Mouse (Mus musculus) cerebellum, postnatal 25 days (tissue): ENCODE data around the gene Arg1.

Experiments
- DNase-seq, 2 experiments: peaks; one replicate each; pipeline ENCODE4 v3.0.0; 2021; ENCODE audit warnings: mixed read lengths in 2 of 2

Gene Arg1

DNA sequence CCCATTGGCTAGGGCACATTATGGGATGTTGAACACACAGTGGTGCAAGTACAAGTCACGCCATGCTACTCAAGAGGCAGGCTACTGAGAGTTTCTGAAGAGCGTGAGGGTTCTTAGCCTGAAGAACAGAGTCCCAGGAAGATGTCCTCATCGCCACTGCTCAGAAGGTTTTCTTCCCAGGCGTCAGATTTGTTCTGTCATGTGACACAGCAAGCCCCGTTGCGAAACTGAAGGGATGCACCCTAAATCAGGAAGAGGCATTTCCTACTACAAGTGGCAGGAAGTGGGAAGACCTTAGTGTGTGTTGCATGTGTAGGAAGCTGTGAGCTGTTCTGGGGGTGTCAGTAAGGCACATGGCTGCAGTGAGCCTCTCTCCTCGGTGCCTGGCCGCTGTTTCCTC is 16.1 kb downstream of the Arg1 start:
- no peak for DNase-seq

DNA sequence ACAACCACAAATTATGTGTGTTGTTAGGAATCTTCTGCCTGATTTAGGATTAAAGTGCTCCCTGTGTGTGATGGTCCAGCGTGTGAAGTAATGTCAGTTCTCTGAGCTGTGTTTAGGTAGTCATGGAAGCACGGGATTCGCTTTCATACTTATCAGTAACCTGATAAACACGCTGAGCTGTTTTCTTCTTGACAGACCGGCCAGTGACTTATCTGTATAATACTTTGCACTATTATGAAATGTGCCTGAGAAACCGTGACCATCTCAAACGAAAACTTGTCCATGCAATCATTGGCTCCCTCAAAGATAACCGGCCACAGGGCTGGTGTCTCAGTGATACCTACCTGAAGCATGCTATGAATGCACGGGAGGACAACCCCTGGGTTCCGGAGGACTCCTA is 21.7 kb downstream of the Arg1 start:
- DNase-seq, result no peak

DNA sequence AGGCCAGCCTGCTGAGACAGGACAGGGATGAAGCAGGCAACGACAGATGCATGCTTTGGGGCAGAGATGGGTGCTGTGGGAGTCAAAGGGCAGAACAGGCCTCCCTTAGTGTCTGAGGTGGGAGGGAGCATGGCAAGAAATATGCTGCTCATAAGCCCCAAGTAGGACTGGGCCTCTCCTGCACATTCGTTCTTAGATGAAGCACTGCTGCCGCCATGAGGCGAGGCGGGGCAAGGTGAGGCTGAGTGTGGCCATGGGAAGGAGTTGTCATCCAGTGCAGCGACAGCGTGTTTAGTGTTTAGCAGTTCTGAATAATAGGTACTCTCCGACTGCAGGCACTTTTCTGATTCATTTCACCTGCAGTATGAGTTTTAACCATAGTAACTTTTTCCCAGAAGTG is 31.4 kb downstream of the Arg1 start:
- peak; percentile 37 to 62 for DNase-seq

DNA sequence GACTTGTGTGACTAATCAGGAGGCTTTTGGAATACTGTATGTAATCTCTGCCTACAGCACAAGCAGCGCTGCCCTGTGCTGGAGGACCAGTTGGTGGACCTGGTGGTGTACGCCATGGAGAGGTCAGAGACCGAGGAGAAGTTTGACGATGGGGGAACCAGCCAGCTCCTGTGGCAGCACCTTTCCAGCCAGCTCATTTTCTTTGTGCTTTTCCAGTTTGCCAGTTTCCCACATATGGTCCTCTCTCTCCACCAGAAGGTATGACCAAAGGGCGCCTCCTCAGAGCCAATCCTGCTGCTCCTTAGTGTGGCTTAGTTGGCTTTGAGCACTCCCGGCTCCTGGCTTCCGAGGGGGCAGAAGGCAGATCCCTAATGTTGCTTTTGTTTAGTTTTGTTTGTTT is 38.9 kb downstream of the Arg1 start:
- peak; percentile 24 to 41 for DNase-seq

DNA sequence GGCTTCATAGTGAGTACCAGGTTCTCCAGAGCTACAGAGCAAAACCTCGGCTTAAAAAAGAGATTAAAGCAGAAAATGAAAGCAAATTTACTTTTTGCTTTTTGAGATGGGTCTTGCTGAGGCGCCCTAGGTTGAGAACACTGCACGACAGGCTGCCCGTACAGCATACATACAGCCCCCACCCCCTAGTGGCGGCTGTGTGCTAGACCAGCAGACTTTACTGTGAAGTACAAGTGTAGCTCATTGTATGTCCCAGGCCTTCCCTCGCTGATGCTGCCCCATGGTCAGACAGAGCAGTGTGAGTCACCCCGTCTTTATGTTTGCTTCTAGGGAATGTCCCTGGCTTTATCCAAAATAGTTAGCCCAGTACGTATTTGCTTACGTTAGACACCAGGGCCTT is 41.3 kb downstream of the Arg1 start:
- DNase-seq, result peak in 1 of 2 experiments; percentile 17

DNA sequence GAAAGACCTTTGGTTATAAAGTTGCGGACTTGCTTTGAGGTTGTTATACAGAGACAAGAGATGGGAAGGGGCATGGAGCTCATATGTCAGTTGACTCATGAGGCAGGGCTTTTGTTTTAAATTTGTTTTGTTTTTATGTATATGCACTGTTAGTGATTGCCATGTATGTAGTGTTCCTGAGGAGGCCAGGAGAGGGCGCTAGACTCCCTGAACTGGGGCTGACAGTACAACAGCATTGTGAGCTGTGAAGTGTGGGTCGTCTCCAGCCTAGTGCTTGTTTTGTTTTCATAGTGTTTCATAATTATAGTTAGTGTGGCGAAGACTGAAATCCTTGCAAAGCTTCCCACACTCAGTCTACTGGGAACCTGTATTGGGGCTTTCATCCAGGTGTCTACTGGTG is 53.7 kb downstream of the Arg1 start:
- peak in 1 of 2 experiments; percentile 18 for DNase-seq

DNA sequence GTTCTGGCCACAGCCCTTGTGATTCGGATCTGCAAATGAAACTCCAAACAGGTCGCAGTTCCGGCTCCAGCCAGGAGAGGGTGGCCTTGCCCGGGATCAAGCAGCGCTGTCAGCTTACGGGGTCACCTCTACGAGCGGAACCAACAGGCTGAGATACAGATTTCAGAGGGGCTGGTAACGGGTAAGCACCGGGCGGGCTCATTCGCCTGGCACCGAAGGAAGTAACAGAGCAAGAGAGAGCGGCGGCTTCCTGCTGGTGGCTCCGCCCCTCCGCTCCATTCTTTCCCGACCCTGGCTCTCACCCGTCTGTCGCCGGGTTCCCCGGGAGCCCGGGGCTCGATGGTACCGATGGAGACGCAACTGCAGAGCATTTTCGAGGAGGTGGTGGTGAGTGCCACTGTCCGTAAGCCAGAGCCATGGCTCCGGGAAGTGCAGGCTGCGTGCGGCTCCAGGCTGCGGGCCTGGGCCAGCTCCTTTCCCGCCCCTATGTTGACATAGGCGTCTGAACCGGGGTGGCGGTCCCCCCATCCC is 57.5 kb downstream of the Arg1 start, which contains the start of gene Med23:
Gene Med23, plus strand, starts transcription at position 227 of the 531 bp plus-strand sequence.
- DNase-seq, result peak; percentile 99
